Mouse (Mus musculus) C2C12 (cell line): ENCODE measurements around the gene Dyrk3. TPM values are rescaled to one million over a fixed set of nuclear protein-coding genes. Genes with fewer than 3 reads are reported as not detected.

Experiments
- H3K27me3 ChIP-seq: one replicate; pipeline ENCODE4 v1.6.1; 2011; ENCODE audit not compliant: control insufficient read depth, insufficient read depth, insufficient read length
- H3K36me3 ChIP-seq: one replicate; pipeline ENCODE4 v1.6.1; 2011; ENCODE audit not compliant: control insufficient read depth, insufficient read depth
- H3K4me3 ChIP-seq: one replicate; pipeline ENCODE4 v1.5.1; 2011; ENCODE audit warnings: mild to moderate bottlenecking, control low read depth; ENCODE audit not compliant: poor library complexity, insufficient read depth, severe bottlenecking
- H3K79me2 ChIP-seq: one replicate; pipeline ENCODE4 v1.6.1; 2011; ENCODE audit not compliant: control insufficient read depth, insufficient read depth
- H3K79me3 ChIP-seq: one replicate; pipeline ENCODE4 v1.6.1; 2011; ENCODE audit warnings: low read depth, control low read depth
- H3ac ChIP-seq: one replicate; pipeline ENCODE3; 2011; ENCODE audit warnings: low read depth; ENCODE audit not compliant: control insufficient read depth, insufficient read length
- CEBPB ChIP-seq: IDR thresholded peaks from one replicate; pipeline ENCODE4 v1.6.1; 2011; ENCODE audit warnings: low read depth, mild to moderate bottlenecking, control low read depth, moderate library complexity
- CTCF ChIP-seq: IDR thresholded peaks from one replicate; pipeline ENCODE4 v1.5.1; 2011; ENCODE audit not compliant: control insufficient read depth, insufficient read depth, insufficient read length
- FOSL1 ChIP-seq: IDR thresholded peaks from one replicate; pipeline ENCODE4 v1.8.0; 2011; ENCODE audit warnings: mild to moderate bottlenecking, low read length; ENCODE audit not compliant: poor library complexity, insufficient read depth, severe bottlenecking
- MAX ChIP-seq: IDR thresholded peaks from one replicate; pipeline ENCODE4 v1.6.1; 2011; ENCODE audit warnings: mild to moderate bottlenecking, control low read depth
- MYOD1 ChIP-seq: IDR thresholded peaks from one replicate; pipeline ENCODE4 v1.6.1; 2011; ENCODE audit warnings: low read depth; ENCODE audit not compliant: control insufficient read depth, insufficient read length
- MYOG ChIP-seq: IDR thresholded peaks from one replicate; pipeline ENCODE4 v1.6.1; 2011; ENCODE audit not compliant: control insufficient read depth, insufficient read length; ENCODE audit errors: extremely low read depth
- USF1 ChIP-seq: IDR thresholded peaks from one replicate; pipeline ENCODE4 v1.6.1; 2011; ENCODE audit warnings: low read depth, mild to moderate bottlenecking, control low read depth, moderate library complexity
- long read RNA-seq, 2 experiments: library from polyadenylated mRNA; unstranded; transcript quantifications; one replicate each; pipeline ENCODE4 v2.0.0; 2019 to 2020
- polyA plus RNA-seq: library from polyadenylated mRNA; unstranded; fragments of >200 nt; fragmentation: generic; extraction: Trizol; gene quantifications from one replicate; pipeline ENCODE4 v1.2.1, GENCODE M21; 2012; ENCODE audit warnings: missing spikeins

Dyrk3 gene
- polyA plus RNA-seq: 5.0 TPM
- long read RNA-seq, experiment 1, transcript Dyrk3-201 (3 exons, 3,164 nt): major isoform, 5 of 5 reads
- long read RNA-seq, experiment 1, partial matches to known transcripts: 0 of 5 reads
- long read RNA-seq, experiment 1, other reads (novel, unspliced or antisense): 0 of 5 reads
- long read RNA-seq, experiment 2, transcript Dyrk3-201 (3 exons, 3,164 nt): major isoform, 76 of 81 reads
- long read RNA-seq, experiment 2, partial matches to known transcripts: 1 of 81 reads
- long read RNA-seq, experiment 2, other reads (novel, unspliced or antisense): 3 of 81 reads

- TF ChIP-seq CTCF (no peak), FOSL1 (no peak), MYOD1 (no peak), USF1 (no peak), CEBPB (no peak), MAX (peak; percentile 62)
- peaks cover 44% of the 10 kb centered on the region for H3K79me2 ChIP-seq
Observed at GRCm38 (mm10) chr1:131138191-131139016, at the start of gene Dyrk3. Dyrk3 (minus strand) TSS chr1:131138340.

GRCm38 (mm10) chr1:131187856-131188255, 49.7 kb upstream of the Dyrk3 start:
- H3K27me3 ChIP-seq: no peaks in the 10 kb centered on the region
- H3K36me3 ChIP-seq: no peaks in the 10 kb centered on the region
- no peaks in the 10 kb centered on the region for H3K79me3 ChIP-seq
- no peak for TF ChIP-seq CTCF
- no peak for TF ChIP-seq USF1
- TF ChIP-seq CEBPB: no peak
- no peak for TF ChIP-seq MYOG
- no peak for TF ChIP-seq MYOD1
- TF ChIP-seq FOSL1: no peak
- TF ChIP-seq MAX: no peak
- no peaks in the 10 kb centered on the region for H3K79me2 ChIP-seq
- H3ac ChIP-seq: no peak overlapping the region
- no peak overlapping the region for H3K4me3 ChIP-seq

More at GRCm38 (mm10) chr1:131138191-131139016, at the start of gene Dyrk3:
- Histone ChIP-seq H3K36me3 (no peaks in the 10 kb centered on the region), H3K4me3 (peak within 1 kb of the TSS; percentile 59), H3K27me3 (no peaks in the 10 kb centered on the region), H3K79me3 (peaks cover 22% of the 10 kb centered on the region), H3ac (peak within 1 kb of the TSS; percentile 78)

GRCm38 (mm10) chr1:131186995-131187394, 48.9 kb upstream of the Dyrk3 start:
- no peak for TF ChIP-seq FOSL1
- no peak for TF ChIP-seq MYOD1
- no peak for TF ChIP-seq MYOG
- TF ChIP-seq CEBPB: no peak
- no peak for TF ChIP-seq USF1
- no peak for TF ChIP-seq MAX
- no peak for TF ChIP-seq CTCF
- Histone ChIP-seq H3K4me3 (no peak overlapping the region), H3K79me3 (no peaks in the 10 kb centered on the region), H3K27me3 (no peaks in the 10 kb centered on the region), H3ac (no peak overlapping the region), H3K79me2 (no peaks in the 10 kb centered on the region), H3K36me3 (no peaks in the 10 kb centered on the region)

GRCm38 (mm10) chr1:131185821-131186506, 47.8 kb upstream of the Dyrk3 start:
- Histone ChIP-seq H3K4me3 (no peak overlapping the region), H3K27me3 (no peaks in the 10 kb centered on the region), H3ac (no peak overlapping the region), H3K36me3 (no peaks in the 10 kb centered on the region), H3K79me2 (no peaks in the 10 kb centered on the region), H3K79me3 (no peaks in the 10 kb centered on the region)
- TF ChIP-seq MYOG: no peak
- TF ChIP-seq CEBPB: no peak
- TF ChIP-seq MYOD1: no peak
- no peak for TF ChIP-seq MAX
- TF ChIP-seq USF1: no peak
- TF ChIP-seq CTCF: no peak
- no peak for TF ChIP-seq FOSL1

GRCm38 (mm10) chr1:131184956-131185660, 47.0 kb upstream of the Dyrk3 start:
- Histone ChIP-seq H3K36me3 (no peaks in the 10 kb centered on the region), H3ac (no peak overlapping the region), H3K27me3 (no peaks in the 10 kb centered on the region), H3K4me3 (no peak overlapping the region), H3K79me2 (no peaks in the 10 kb centered on the region), H3K79me3 (no peaks in the 10 kb centered on the region)
- no peak for TF ChIP-seq MAX
- no peak for TF ChIP-seq USF1
- no peak for TF ChIP-seq CEBPB
- TF ChIP-seq MYOD1: no peak
- no peak for TF ChIP-seq CTCF
- TF ChIP-seq FOSL1: no peak
- TF ChIP-seq MYOG: no peak
